Mouse (Mus musculus) intestine, embryonic 14.5 days (tissue): ENCODE data around the gene Zmiz2. TPM values are rescaled to one million over a fixed set of nuclear protein-coding genes. Genes with fewer than 3 reads are reported as not detected.
"Not testable (repeated sequence)": the region's sequence is repeated elsewhere in the genome, so short reads cannot be mapped to it uniquely, and the experiment has no call there.

Source experiments
- ATAC-seq: fragments of 200-750 bp; cut with Nextera tagmentation; replicated peaks from 2 replicates; pipeline ENCODE4 v1.8.0; 2017; ENCODE audit warnings: low read depth, moderate number of reproducible peaks, moderate TSS enrichment, moderate library complexity; ENCODE audit not compliant: low FRiP score, low TSS enrichment
- DNase-seq: peaks from one replicate; pipeline ENCODE4 v3.0.0-alpha.2; 2018; ENCODE audit warnings: low spot score
- H3K27ac ChIP-seq: fragments of 300-500 bp; sonication (generic); 2 replicates; pipeline ENCODE4 v1.5.1; 2014; ENCODE audit warnings: low read depth, mild to moderate bottlenecking, control low read depth
- H3K27me3 ChIP-seq: fragments of 300-500 bp; sonication (generic); replicated peaks from 2 replicates; pipeline ENCODE4 v1.6.1; 2014; ENCODE audit warnings: low read length, control low read depth; ENCODE audit not compliant: control insufficient read depth, insufficient read depth
- H3K36me3 ChIP-seq: fragments of 300-500 bp; sonication (generic); 2 replicates; pipeline ENCODE4 v1.6.1; 2014; ENCODE audit warnings: low read length, control low read depth; ENCODE audit not compliant: control insufficient read depth, insufficient read depth
- H3K4me1 ChIP-seq: fragments of 300-500 bp; sonication (generic); replicated peaks from 2 replicates; pipeline ENCODE4 v1.6.1; 2014; ENCODE audit warnings: low read length, control low read depth, mixed read lengths; ENCODE audit not compliant: control insufficient read depth, insufficient read depth
- H3K4me2 ChIP-seq: fragments of 300-500 bp; sonication (generic); 2 replicates; pipeline ENCODE4 v1.6.1; 2014; ENCODE audit warnings: low read length
- H3K4me3 ChIP-seq: fragments of 300-500 bp; sonication (generic); 2 replicates; pipeline ENCODE4 v1.5.1; 2014; ENCODE audit warnings: low read depth, low read length, control low read depth, mixed read lengths
- H3K9ac ChIP-seq: fragments of 300-500 bp; sonication (generic); 2 replicates; pipeline ENCODE4 v1.6.1; 2014; ENCODE audit warnings: mild to moderate bottlenecking, low read length
- H3K9me3 ChIP-seq: fragments of 300-500 bp; sonication (generic); 2 replicates; pipeline ENCODE4 v1.6.1; 2016; ENCODE audit warnings: low read length, control low read depth; ENCODE audit not compliant: control insufficient read depth
- WGBS: fragments of 180-500 bp; shearing (Covaris S2); extraction: QIAGEN DNeasy Blood & Tissue Kit; methylation state at CpG from one replicate; pipeline ENCODE4 v1.1.7; 2014; 5-methylcytosine and 5-hydroxymethylcytosine counted together
- polyA plus RNA-seq: library from polyadenylated mRNA; unstranded; fragments of >200 nt; fragmentation: Nextera tagmentation; extraction: Ambion mirVana; gene quantifications from 2 replicates; pipeline ENCODE4 v1.2.1, GENCODE M21; 2014

Zmiz2 gene
- polyA plus RNA-seq, 1 experiment from 2014 or later = 14.2 TPM

- no peak for ATAC-seq
- DNase-seq = no peak
- WGBS = 78% methylated on average over 9 of the region's 9 CpGs
- Histone ChIP-seq H3K36me3 (peaks cover 58% of the 10 kb centered on the region), H3K27ac (peak overlapping the region; percentile 80), H3K9me3 (no peaks in the 10 kb centered on the region), H3K4me2 (no peak overlapping the region), H3K27me3 (no peaks in the 10 kb centered on the region), H3K9ac (no peak overlapping the region), H3K4me1 (peaks cover 23% of the 10 kb centered on the region), H3K4me3 (no peak overlapping the region)
Observed at GRCm38 (mm10) chr11:6404699-6405566, 16.1 kb downstream of the Zmiz2 start.

GRCm38 (mm10) chr11:6405591-6406081 lies 16.8 kb downstream of the Zmiz2 start:
- DNase-seq (no peak), ATAC-seq (peak; percentile 37; the same call in 1 of the 2 replicates)
- Histone ChIP-seq H3K27ac (peak overlapping the region; percentile 80), H3K27me3 (no peaks in the 10 kb centered on the region), H3K36me3 (peaks cover 51% of the 10 kb centered on the region), H3K9me3 (no peaks in the 10 kb centered on the region), H3K4me1 (peaks cover 23% of the 10 kb centered on the region), H3K4me2 (no peak overlapping the region), H3K9ac (no peak overlapping the region), H3K4me3 (no peak overlapping the region)
- 55% methylated on average over 4 of the region's 4 CpGs for WGBS

GRCm38 (mm10) chr11:6406251-6407161 lies 17.6 kb downstream of the Zmiz2 start:
- Histone ChIP-seq H3K4me1 (peaks cover 23% of the 10 kb centered on the region), H3K9ac (no peak overlapping the region), H3K4me3 (no peak overlapping the region), H3K4me2 (no peak overlapping the region), H3K36me3 (peaks cover 42% of the 10 kb centered on the region), H3K27me3 (no peaks in the 10 kb centered on the region), H3K27ac (peak overlapping the region; percentile 80), H3K9me3 (no peaks in the 10 kb centered on the region)
- WGBS = 32% methylated on average over 14 of the region's 14 CpGs
- DNase-seq (peak; percentile 73), ATAC-seq (peak; percentile 51)

- ATAC-seq (no peak), DNase-seq (no peak)
- H3K36me3 ChIP-seq = peaks cover 35% of the 10 kb centered on the region
- 79% methylated on average over 3 of the region's 3 CpGs for WGBS
- H3K4me3 ChIP-seq = no peak overlapping the region
- H3K4me1 ChIP-seq = peaks cover 23% of the 10 kb centered on the region
- H3K4me2 ChIP-seq = no peak overlapping the region
- no peaks in the 10 kb centered on the region for H3K27me3 ChIP-seq
- no peak overlapping the region for H3K27ac ChIP-seq
- H3K9ac ChIP-seq = no peak overlapping the region
- H3K9me3 ChIP-seq = no peaks in the 10 kb centered on the region
Observed at GRCm38 (mm10) chr11:6407162-6407621, 18.3 kb downstream of the Zmiz2 start.

GRCm38 (mm10) chr11:6410050-6410602 lies 21.3 kb downstream of the Zmiz2 start:
- Histone ChIP-seq H3K4me2 (no peak overlapping the region), H3K27ac (no peak overlapping the region), H3K36me3 (peaks cover 6% of the 10 kb centered on the region; the same call in 1 of the 2 replicates), H3K9me3 (no peaks in the 10 kb centered on the region), H3K27me3 (no peaks in the 10 kb centered on the region), H3K4me1 (peaks cover 20% of the 10 kb centered on the region), H3K4me3 (no peak overlapping the region), H3K9ac (no peak overlapping the region)
- DNase-seq (no peak), ATAC-seq (no peak)
- WGBS = 52% methylated on average over 5 of the region's 5 CpGs

- H3K4me1 ChIP-seq = peaks cover 14% of the 10 kb centered on the region
- H3K9ac ChIP-seq, ATAC-seq, H3K27ac ChIP-seq, H3K36me3 ChIP-seq, H3K9me3 ChIP-seq, H3K27me3 ChIP-seq, H3K4me2 ChIP-seq, H3K4me3 ChIP-seq, DNase-seq: not testable (repeated sequence)
- WGBS = 83% methylated on average over 5 of the region's 5 CpGs
Observed at GRCm38 (mm10) chr11:6410755-6411154, 21.9 kb downstream of the Zmiz2 start.

- Histone ChIP-seq H3K9ac (no peak overlapping the region), H3K4me1 (peaks cover 9% of the 10 kb centered on the region), H3K4me3 (no peak overlapping the region), H3K27me3 (no peaks in the 10 kb centered on the region), H3K4me2 (no peak overlapping the region), H3K27ac (no peak overlapping the region), H3K9me3 (no peaks in the 10 kb centered on the region), H3K36me3 (no peaks in the 10 kb centered on the region)
- WGBS = 8% methylated on average over 5 of the region's 5 CpGs
- ATAC-seq = no peak
- DNase-seq = peak; percentile 92
Observed at GRCm38 (mm10) chr11:6411684-6412083, 22.8 kb downstream of the Zmiz2 start.

- Histone ChIP-seq H3K27me3 (no peaks in the 10 kb centered on the region), H3K4me3 (no peak overlapping the region), H3K27ac (no peak overlapping the region), H3K36me3 (peaks cover 13% of the 10 kb centered on the region), H3K9ac (no peak overlapping the region), H3K4me2 (no peak overlapping the region), H3K9me3 (no peaks in the 10 kb centered on the region), H3K4me1 (peaks cover 16% of the 10 kb centered on the region)
- WGBS = 98% methylated on average over 12 of the region's 12 CpGs
- DNase-seq (no peak), ATAC-seq (no peak)
Observed at GRCm38 (mm10) chr11:6413264-6413663, 24.4 kb downstream of the Zmiz2 start.
